Mouse (Mus musculus) layer of hippocampus, postnatal 25 days (tissue): ENCODE data around the gene Sorbs1. TPM values are rescaled to one million over a fixed set of nuclear protein-coding genes. Genes with fewer than 3 reads are reported as not detected.

Source experiments
- DNase-seq, 2 experiments: peaks; one replicate each; pipeline ENCODE4 v3.0.0; 2022; ENCODE audit warnings: mixed read lengths in 2 of 2, low spot score in 1 of 2; ENCODE audit errors: extremely low spot score in 1 of 2
- total RNA-seq, 2 experiments: library from RNA; stranded (reverse); gene quantifications; 2 replicates each; pipeline ENCODE4 v1.2.3; 2021

The Sorbs1 gene
- total RNA-seq, 2 experiments from 2014 or later, result 185 to 208 TPM

DNA sequence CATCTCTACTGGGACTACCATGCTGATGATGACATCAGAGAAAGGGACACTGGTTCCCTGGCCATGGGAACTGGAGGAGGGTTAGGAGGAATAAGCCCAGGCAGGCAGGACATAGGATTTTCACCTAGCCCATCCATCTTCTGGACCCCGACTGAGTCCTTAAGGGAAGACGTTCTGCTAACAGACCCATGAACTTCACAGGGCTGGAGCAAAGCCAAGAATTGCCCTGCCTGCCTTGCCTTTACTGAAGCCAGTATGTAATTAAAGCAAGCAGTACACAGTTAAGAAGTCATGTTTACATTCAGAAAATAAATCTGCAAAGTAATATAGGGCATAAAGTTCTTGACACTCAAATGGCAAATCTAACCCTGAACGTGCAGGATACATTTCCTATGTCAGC, 132.9 kb downstream of the Sorbs1 start:
- no peak for DNase-seq

DNA sequence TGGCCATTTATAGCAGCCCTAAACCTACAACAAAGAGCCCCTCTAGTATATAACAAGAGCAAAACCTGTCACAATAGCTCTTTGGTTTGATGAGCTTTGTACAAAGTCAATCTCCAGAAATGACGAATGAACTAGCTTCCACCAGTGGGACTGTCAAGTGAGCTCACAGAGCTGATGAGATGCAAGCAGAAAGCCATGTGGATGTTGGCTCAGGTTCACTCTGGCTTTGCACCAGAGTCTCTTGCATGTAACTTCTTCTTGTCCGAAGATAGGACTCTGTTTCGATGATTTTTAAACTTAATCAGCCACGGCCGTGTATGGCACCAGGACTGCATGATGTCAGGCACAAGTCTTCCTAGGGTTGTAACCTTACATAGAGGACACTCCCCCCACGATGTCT, 133.6 kb downstream of the Sorbs1 start:
- no peak for DNase-seq

DNA sequence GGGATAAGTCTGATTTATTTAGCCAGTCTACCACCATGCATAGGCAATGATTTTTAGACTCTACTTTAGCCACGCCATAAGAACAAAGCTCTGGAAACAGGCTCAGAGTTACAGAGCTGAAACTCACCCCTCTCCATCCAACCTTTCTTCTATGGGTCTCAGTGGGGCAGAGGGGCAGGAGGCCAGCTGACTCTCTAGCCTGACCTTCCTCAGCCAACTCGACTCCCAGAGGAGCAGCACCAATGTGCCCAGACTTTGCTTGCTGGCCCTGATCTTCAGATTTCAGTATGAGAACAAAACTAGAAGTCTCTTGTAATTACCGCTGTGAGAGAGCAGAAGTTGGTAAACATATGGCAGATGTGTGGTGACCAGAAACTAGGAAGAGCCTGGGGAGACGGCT, 134.5 kb downstream of the Sorbs1 start:
- DNase-seq, result no peak

DNA sequence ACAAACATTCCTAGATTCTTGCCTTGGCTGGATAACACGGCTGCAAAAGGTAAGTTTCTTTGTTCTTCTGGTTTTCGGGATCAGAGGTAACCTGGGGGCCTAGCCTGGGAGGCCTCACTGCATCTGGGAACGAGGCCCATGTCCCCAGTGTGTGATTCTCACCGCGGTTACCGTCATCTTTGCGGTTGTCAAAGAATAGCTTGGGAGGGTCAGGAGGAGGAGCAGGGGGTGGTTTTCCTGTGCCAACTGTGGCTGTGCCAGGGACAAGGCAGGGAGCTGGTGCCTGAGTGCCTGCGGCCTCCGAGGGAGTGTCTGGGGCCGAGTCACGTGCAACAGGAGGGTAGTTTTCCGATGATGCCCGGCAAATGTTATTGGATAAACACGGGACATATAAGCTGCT, 135.9 kb downstream of the Sorbs1 start:
- no peak for DNase-seq

DNA sequence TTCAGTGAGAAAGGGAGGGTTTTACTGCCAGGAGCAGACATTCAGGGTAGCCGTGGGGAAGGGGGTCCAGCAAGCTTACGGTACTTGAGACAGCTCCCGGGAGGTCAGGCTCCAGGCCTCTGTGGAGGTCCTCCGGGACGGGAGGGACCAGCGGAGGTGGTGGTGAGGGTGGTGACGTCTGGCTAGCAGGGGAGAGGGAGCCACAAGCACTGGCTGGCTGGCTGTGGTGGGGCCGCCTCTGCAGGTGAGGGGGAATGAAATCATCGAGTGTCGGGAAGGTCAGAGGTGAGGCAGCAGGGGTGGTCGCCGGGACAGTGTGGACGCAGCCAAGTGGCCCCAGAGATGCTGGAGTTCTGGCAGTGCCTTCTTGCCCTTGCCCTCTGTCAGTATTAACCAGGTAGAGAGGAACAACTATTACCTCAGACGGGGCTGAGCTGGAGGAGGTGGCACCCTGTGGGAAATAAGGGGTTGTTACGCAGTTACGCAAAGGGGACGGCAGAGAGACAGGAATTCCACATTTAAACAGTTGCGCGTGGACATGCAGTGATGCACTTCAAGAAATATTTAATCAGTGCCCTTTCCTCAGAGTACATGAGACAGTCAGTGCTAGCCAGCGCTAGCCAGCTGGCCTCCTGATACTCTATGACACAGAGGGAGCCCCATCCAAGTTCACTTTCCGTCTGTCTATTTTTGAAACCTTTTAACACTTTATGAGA, 136.9 kb downstream of the Sorbs1 start:
- DNase-seq, result no peak

DNA sequence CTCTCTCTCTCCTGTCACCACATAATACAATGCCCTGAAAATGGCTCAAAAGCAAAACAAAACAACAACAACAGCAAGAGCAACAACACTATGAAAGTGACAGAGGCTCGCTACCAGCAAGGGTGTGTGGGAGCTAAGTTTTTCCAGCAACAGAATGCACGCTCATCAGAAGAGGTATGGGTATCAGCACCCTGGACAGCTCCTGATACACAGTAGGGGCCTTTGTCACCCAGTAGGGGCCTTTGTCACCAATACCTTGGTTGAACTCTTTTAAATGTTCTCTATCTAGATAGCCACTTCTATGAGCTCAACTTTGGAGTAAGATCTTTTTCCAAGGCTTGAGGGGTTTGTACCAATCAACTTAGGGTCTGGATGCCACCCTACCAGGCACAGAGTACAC, 138.9 kb downstream of the Sorbs1 start:
- DNase-seq, result no peak

DNA sequence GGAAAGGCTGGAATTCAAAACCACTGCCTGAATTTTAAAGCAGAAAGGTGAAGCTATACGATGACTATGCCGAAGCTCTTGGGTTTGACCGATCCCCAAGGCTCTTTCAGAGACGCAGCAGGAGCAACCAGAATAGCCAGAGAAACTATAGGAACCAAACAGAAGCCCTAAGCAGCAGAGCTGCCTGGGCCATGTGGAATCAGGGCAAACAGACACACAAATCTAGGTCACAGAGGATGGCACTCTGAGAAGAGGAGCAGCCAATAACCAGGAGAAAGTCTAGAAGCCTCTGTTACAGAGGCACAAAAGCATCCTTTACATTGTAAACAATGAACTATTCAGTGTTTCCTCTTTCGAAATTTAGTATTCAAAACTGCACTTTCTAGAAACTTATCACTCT, 140.9 kb downstream of the Sorbs1 start:
- no peak for DNase-seq

DNA sequence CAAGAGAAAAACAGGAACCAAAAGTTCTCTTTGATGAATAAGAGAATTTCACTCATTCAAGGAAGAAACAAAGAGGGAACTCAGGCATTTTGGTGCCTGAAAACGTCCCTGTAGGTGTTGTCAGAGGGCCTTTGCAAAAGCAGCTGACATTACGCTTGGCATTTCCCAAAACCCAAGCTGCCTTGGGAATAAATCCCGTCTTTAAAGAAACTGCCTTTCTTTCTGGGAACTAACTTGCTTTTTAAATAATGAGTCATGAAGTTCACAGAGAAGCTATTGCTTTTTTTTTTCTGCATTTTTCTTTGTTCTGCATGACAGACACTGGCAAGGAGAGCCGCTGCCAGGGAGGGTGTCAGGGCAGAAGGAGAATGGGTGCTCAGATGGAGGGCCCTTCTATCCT, 141.7 kb downstream of the Sorbs1 start:
- DNase-seq, result no peak

DNA sequence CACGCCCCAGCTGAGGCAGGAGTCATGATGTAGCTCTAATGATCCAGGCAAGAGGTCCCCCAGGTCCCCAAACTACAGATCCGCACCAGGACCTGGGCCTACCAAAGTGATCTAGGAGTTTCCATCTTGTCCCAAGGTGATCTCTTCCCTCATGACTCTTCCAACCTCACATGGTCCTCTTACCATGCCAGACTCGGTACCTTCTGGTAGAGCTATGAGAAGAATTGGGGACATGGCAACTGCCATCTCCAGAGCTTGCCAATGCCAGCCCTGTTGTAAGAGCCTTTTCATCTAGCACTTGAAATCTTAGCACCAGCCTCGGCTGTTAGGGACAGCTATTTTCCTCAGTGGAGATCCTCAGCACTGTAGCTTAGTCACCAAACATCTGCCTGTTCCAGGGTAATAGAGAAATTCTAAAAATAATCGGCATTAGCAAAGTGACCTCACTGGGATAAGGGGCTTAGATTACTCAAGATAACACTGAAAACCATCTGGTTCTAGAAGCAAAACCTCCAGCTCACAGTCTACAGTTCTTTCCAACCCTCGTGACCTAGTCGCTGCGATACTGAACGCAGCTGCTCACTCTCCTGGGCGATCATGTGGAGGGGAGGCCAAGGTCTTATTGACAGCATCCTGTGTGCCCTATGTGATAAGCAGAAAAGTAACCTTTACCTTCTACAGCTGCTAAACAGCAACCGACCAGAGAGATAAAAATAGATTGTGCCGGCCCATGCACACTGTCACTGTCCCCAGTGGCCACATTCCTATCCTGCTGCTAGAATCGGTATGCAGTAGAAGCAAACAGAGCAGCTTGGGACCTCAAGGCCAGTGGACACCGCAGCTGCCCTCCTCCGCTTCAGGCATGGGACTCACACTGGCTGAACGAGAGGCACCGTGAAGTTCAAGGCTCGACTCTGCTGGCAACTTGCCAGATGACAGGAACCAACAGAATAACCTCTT, 143.4 kb downstream of the Sorbs1 start:
- no peak for DNase-seq

DNA sequence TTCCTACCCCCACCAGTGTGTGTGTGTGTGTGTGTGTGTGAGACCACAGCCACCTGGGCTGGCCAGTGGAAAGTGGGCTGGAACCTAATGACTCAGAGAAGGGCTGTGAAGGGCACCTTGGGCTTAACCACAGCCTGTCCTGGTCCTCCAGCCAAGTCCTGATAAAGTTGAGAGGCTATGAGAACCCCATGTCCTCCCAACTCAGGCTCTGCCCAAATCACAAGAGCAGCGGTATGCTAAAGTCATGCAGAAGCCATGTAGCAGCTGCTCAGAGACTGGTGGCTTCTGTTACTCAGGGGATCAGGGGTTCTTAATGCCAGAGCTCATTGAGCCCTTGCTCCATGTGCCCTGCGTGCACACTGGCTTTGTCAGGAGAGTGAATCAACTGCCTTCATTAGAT, 145.1 kb downstream of the Sorbs1 start:
- no peak for DNase-seq

DNA sequence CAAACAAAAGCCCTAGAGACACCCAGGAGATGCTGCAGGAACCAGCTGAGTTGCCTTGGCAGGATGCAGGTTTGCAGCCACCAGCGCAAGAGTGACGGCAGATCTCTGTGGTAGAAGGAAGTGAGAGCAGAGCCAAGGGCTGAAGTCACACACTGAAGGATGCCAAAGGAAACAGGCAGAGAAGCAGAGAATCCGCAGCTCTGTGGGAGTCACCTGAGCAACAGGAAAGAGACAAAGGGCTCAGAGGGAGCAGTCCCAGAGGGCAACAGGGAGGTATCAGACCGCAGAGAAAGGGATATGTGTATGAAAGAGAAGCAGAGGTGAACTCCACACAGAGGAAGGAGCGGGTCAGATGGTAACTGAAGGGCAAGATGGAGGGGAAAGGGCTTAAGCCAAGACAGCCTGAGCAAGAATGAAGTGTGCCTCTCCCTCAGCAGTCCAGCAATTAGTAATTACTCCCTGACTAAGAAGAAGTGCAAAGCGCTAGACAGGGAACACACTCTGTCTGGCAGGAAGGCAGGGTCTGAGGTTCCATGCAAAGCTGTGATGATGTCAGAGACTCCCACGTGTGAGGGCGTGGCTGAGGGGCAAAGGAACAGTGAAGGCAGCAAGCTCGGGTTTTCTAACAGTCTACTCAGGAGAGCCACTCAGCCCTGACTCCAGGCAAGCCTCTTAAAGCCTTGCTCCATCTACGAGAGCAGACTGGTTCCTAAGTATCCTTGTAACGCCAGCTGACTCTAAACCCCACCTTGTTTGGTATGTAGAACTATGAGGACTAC, 147.2 kb downstream of the Sorbs1 start:
- no peak for DNase-seq

DNA sequence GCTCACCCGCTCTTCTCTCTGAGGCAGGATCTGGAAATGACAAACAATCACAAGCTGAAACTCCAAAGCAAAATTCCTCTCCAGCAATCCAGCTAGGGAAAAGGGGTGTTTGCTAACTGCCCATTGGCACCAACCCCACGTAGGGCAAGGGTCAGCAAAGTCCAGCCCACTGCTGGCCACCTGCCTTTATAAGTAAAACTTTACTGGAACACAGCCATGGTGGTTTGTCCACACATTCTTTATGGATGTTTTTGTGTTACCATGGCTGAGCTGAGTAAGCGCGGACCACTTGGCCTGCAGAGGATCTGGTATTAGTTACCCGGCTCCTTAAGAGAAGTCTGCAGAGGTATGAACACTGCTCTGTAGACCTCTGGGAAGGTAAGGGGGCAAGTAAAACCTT, 148.4 kb downstream of the Sorbs1 start:
- peak in 1 of 2 experiments; percentile 39 for DNase-seq

DNA sequence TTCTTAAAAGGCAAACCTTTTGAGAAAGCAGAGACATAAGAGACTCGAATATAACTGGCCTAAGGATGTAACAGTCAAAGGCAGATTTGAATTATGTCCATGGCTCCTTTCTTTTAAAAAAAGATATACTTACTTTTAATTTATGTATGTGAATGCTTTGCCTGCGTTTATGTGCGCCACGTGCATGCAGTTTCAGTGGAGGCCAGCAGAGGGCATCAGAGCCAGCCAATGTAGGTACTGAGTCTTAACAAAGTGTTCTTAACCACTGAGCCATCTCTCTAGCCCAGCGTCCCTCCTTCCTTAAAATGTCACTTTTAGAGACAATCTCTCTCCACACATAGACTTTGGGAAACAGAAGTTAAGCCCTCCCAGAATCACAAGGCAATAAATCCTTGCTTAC, 150.1 kb downstream of the Sorbs1 start:
- no peak for DNase-seq

DNA sequence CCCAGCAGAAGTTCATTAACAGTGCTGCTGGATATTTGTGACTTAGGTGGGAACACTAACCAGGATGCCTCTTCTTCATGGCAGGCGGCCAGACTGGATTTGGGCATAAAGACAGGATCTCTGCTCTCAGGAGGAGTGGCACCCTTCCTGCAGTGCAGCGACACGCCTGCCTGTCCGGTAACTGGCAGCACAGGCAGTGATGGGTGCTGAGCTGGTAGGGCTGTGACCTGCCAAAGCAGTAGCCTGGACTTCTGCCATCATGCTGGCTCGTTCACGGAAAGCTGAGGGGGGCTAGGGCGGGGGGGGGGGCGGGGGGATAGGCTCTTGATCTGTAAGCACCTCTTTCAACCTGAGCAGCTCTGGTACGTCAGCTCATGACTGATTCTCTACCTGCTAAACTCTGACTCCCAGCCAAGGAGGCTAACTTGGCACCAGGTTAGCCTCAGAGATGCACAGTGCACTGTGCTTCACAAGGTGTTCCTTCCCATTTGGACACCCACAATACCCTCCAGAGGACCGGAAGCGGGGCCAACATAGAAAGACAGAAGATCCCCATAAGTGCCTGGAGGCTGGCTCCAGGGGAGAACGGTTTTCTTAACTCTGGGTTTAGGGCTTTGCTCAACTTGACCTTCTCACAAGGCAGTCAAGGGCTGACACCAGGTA, 151.2 kb downstream of the Sorbs1 start:
- DNase-seq, result no peak

DNA sequence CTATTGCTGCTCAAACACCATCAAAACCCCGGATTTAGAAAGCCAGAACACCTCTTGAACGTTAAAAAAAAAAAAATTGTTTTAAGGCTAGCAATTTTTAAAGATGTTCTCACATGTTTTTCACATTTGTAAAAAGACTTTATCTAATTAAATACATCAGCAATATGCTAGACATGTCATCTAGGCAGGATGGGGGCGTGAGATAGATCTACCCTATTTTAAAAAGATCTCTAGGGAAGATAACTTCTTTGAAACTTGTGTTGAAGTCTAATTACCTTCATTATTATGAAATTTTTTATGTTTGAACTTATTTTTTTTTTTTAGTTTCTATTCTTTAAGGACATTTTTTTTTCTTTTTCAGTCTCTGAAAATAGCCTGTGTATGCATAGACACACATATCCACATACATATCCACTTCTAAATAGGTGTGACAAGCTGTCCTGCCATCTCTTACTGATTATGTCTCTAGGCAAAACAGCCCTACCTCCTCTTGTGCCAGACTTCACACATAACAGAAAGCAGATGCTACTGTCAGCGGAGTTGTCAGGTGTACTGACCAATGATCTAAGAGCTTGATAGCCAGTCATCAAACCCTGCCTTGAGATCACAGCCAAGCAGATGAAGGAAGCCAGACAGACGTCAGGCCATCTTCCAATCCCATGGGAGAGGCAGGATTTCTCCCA, 153.7 kb downstream of the Sorbs1 start:
- no peak for DNase-seq

DNA sequence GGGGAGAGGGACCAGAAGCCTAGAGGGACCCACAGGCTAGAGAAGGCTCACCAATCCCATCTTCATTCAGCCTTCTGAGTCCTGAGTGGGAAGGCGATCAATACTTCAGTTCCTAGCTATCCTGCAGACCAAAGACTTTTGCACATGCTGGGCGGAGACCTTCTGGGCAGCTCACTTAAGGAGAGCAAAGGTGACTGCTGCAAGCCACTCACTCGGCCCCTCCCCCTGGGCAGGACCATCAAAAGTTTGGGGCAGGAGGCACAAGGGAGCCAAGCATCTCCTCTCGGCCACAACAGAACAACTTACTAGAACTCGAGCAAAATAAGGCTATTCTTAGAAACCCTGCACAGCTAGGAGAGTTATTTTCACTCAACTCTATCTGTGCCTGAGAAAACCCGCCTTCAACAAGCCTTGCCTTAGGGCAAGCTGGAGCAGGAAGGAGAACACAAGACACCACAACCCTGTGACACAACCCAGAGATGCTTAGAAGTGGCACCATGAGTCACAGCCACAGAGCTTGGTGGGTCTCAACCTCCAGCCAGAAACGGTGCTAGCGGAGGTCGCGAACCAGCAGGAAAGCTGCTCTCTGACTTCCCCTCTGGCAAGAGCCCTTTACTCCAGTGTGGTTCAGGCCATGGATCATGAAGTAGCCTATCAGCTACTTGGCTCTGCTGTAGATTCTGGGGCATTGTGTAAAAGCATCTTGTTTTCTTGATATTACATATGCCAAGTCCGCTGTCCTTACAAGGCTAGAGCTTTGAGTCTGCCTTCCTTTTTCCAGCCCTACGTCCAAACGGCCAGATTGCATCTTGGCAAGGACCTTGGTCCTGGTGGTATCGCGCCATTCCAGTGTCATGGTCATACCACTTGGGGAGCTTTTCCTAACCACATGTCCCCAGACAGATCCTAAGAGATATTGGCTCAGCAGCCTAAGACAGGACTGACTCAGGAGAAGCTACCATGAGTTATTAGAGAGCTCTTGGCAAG, 156.8 kb downstream of the Sorbs1 start:
- DNase-seq, result no peak

DNA sequence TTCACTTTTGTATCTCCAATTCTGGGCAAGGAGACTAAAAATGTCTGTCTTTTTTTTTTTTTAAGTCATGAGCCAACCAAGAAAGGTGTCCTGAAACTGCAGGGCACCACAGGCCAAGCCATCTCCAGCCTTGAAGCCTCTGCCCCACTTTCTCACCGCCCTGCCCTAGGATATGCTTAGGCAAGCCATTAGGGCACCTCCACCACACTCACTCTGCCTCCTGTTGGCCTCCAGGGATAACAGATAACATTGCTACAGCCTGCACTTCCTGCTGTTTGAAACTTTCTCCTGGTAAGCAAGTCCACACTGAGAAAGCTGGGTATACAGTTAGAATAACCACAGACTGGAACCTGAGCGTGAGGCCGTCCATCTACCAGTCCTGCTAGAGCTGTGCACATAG, 158.5 kb downstream of the Sorbs1 start:
- DNase-seq, result no peak

DNA sequence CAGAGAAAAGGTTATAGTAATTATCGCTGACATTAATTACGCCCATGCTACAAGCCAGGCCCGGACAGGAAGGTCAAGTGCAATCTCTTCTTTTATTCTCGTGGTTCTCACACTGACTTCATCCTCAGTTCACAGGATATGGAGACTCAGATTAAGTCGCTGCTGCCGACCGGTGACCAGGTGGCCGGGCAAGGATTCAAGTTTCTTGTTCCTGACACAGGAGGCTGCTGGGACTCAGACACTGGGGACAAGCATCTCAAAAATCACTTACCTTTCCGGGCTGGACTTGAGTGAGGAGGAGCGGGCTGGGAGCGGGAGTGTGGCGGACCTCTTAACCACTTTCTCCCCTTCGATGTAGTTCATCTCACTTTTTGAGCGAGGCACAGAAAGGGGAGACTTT, 161.6 kb downstream of the Sorbs1 start:
- DNase-seq, result no peak

DNA sequence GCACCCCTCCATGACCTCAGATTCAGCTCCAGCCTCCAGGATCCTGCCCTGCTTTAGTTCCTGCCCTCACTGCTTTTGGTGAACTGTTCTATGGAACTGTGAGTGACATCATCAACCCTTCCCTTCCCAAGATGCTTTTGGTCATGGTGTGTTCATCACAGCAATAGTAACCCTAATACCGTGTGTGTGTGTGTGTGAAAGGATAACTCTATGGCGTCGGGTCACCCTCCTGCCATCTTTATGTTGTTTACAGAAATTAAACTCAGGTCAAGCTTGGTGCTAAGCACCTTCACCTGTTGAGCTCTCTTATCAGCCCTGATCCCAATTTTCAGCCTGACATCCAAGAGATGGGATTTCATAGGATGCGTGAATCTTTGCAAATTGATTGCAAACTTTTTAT, 162.7 kb downstream of the Sorbs1 start:
- DNase-seq, result no peak
